Mouse (Mus musculus): Measurements from ENCODE around the gene Hgd. TPM values are rescaled to one million over a fixed set of nuclear protein-coding genes. Genes with fewer than 3 reads are reported as not detected.
A peak's percentile ranks its signal among the peaks of the same experiment; 100 is the strongest.

Gene Hgd
- polyA plus RNA-seq, 1 experiment from 2014 or later = 2.1 TPM

GRCm38 (mm10) chr16:37572117-37572754, 7.7 kb upstream of the Hgd start:
- WGBS = 87% methylated on average over 12 of the region's 12 CpGs
- Histone ChIP-seq H3K27me3 (ENCODE audit: control insufficient read depth, insufficient read depth, low read length) (no peaks in the 10 kb centered on the region), H3K27ac (ENCODE audit: low read length) (no peak overlapping the region), H3K36me3 (ENCODE audit: control insufficient read depth, insufficient read depth, low read length) (peaks cover 4% of the 10 kb centered on the region; the same call in 1 of the 2 replicates), H3K9me3 (replicated peaks; ENCODE audit: control insufficient read depth, low read length) (peaks cover 6% of the 10 kb centered on the region; the same call in 1 of the 2 replicates), H3K4me3 (replicated peaks; ENCODE audit: low read length) (no peak overlapping the region), H3K4me2 (ENCODE audit: low read depth, low read length) (no peak overlapping the region), H3K4me1 (ENCODE audit: control insufficient read depth, insufficient read depth, low read length) (no peaks in the 10 kb centered on the region), H3K9ac (ENCODE audit: low read length) (no peak overlapping the region)
- ATAC-seq (ENCODE audit: insufficient read depth, low FRiP score) = no peak

GRCm38 (mm10) chr16:37573061-37573460, 6.9 kb upstream of the Hgd start:
- no peaks in the 10 kb centered on the region for H3K27me3 ChIP-seq (ENCODE audit: control insufficient read depth, insufficient read depth, low read length)
- H3K9me3 ChIP-seq (replicated peaks; ENCODE audit: control insufficient read depth, low read length) = peaks cover 6% of the 10 kb centered on the region; the same call in 1 of the 2 replicates
- H3K4me2 ChIP-seq (ENCODE audit: low read depth, low read length) = no peak overlapping the region
- no peak for ATAC-seq (ENCODE audit: insufficient read depth, low FRiP score)
- no peak overlapping the region for H3K27ac ChIP-seq (ENCODE audit: low read length)
- H3K36me3 ChIP-seq (ENCODE audit: control insufficient read depth, insufficient read depth, low read length) = peaks cover 4% of the 10 kb centered on the region; the same call in 1 of the 2 replicates
- WGBS = 91% methylated on average over 5 of the region's 5 CpGs
- H3K4me1 ChIP-seq (ENCODE audit: control insufficient read depth, insufficient read depth, low read length) = no peaks in the 10 kb centered on the region
- H3K9ac ChIP-seq (ENCODE audit: low read length) = no peak overlapping the region
- no peak overlapping the region for H3K4me3 ChIP-seq (replicated peaks; ENCODE audit: low read length)

- no peaks in the 10 kb centered on the region for H3K27me3 ChIP-seq (ENCODE audit: control insufficient read depth, insufficient read depth, low read length)
- H3K27ac ChIP-seq (ENCODE audit: low read length) = no peak overlapping the region
- no peaks in the 10 kb centered on the region; the same call in 1 of the 2 replicates for H3K36me3 ChIP-seq (ENCODE audit: control insufficient read depth, insufficient read depth, low read length)
- 60% methylated on average over 3 of the region's 3 CpGs for WGBS
- H3K4me2 ChIP-seq (ENCODE audit: low read depth, low read length) = no peak overlapping the region
- peaks cover 6% of the 10 kb centered on the region; the same call in 1 of the 2 replicates for H3K9me3 ChIP-seq (replicated peaks; ENCODE audit: control insufficient read depth, low read length)
- ATAC-seq (ENCODE audit: insufficient read depth, low FRiP score) = no peak
- H3K4me1 ChIP-seq (ENCODE audit: control insufficient read depth, insufficient read depth, low read length) = no peaks in the 10 kb centered on the region
- H3K4me3 ChIP-seq (replicated peaks; ENCODE audit: low read length) = no peak overlapping the region
- H3K9ac ChIP-seq (ENCODE audit: low read length) = no peak overlapping the region
Measured at GRCm38 (mm10) chr16:37575325-37575724, 4.6 kb upstream of the Hgd start.

- H3K9ac ChIP-seq (ENCODE audit: low read length) = no peak overlapping the region
- WGBS = 85% methylated on average over 1 of the region's 1 CpGs
- no peak overlapping the region for H3K27ac ChIP-seq (ENCODE audit: low read length)
- no peaks in the 10 kb centered on the region for H3K36me3 ChIP-seq (ENCODE audit: control insufficient read depth, insufficient read depth, low read length)
- H3K27me3 ChIP-seq (ENCODE audit: control insufficient read depth, insufficient read depth, low read length) = no peaks in the 10 kb centered on the region
- no peak overlapping the region for H3K4me3 ChIP-seq (replicated peaks; ENCODE audit: low read length)
- no peaks in the 10 kb centered on the region for H3K4me1 ChIP-seq (ENCODE audit: control insufficient read depth, insufficient read depth, low read length)
- H3K4me2 ChIP-seq (ENCODE audit: low read depth, low read length) = no peak overlapping the region
- H3K9me3 ChIP-seq (replicated peaks; ENCODE audit: control insufficient read depth, low read length) = no peaks in the 10 kb centered on the region
- ATAC-seq (ENCODE audit: insufficient read depth, low FRiP score) = no peak
Measured at GRCm38 (mm10) chr16:37579591-37579990, 362 bp upstream of the Hgd start.

GRCm38 (mm10) chr16:37580651-37581050, 698 bp downstream of the Hgd start:
- WGBS = 78% methylated on average over 4 of the region's 4 CpGs
- Histone ChIP-seq H3K4me3 (replicated peaks; ENCODE audit: low read length) (no peak overlapping the region), H3K27ac (ENCODE audit: low read length) (no peak overlapping the region), H3K4me1 (ENCODE audit: control insufficient read depth, insufficient read depth, low read length) (no peaks in the 10 kb centered on the region), H3K9ac (ENCODE audit: low read length) (no peak overlapping the region), H3K4me2 (ENCODE audit: low read depth, low read length) (no peak overlapping the region), H3K27me3 (ENCODE audit: control insufficient read depth, insufficient read depth, low read length) (no peaks in the 10 kb centered on the region), H3K36me3 (ENCODE audit: control insufficient read depth, insufficient read depth, low read length) (no peaks in the 10 kb centered on the region), H3K9me3 (replicated peaks; ENCODE audit: control insufficient read depth, low read length) (no peaks in the 10 kb centered on the region)
- ATAC-seq (ENCODE audit: insufficient read depth, low FRiP score) = no peak

GRCm38 (mm10) chr16:37581901-37582300, 1.9 kb downstream of the Hgd start:
- Histone ChIP-seq H3K9me3 (replicated peaks; ENCODE audit: control insufficient read depth, low read length) (no peaks in the 10 kb centered on the region), H3K36me3 (ENCODE audit: control insufficient read depth, insufficient read depth, low read length) (no peaks in the 10 kb centered on the region), H3K27me3 (ENCODE audit: control insufficient read depth, insufficient read depth, low read length) (no peaks in the 10 kb centered on the region), H3K9ac (ENCODE audit: low read length) (no peak overlapping the region), H3K27ac (ENCODE audit: low read length) (no peak overlapping the region), H3K4me2 (ENCODE audit: low read depth, low read length) (no peak overlapping the region), H3K4me1 (ENCODE audit: control insufficient read depth, insufficient read depth, low read length) (no peaks in the 10 kb centered on the region), H3K4me3 (replicated peaks; ENCODE audit: low read length) (no peak overlapping the region)
- WGBS = 64% methylated on average over 3 of the region's 3 CpGs
- ATAC-seq (ENCODE audit: insufficient read depth, low FRiP score) = no peak

- H3K27me3 ChIP-seq (ENCODE audit: control insufficient read depth, insufficient read depth, low read length) = no peaks in the 10 kb centered on the region
- no peak overlapping the region for H3K4me3 ChIP-seq (replicated peaks; ENCODE audit: low read length)
- no peak overlapping the region for H3K27ac ChIP-seq (ENCODE audit: low read length)
- H3K9ac ChIP-seq (ENCODE audit: low read length) = no peak overlapping the region
- no peak for ATAC-seq (ENCODE audit: insufficient read depth, low FRiP score)
- no peak overlapping the region for H3K4me2 ChIP-seq (ENCODE audit: low read depth, low read length)
- H3K36me3 ChIP-seq (ENCODE audit: control insufficient read depth, insufficient read depth, low read length) = no peaks in the 10 kb centered on the region
- H3K9me3 ChIP-seq (replicated peaks; ENCODE audit: control insufficient read depth, low read length) = no peaks in the 10 kb centered on the region
- no peaks in the 10 kb centered on the region for H3K4me1 ChIP-seq (ENCODE audit: control insufficient read depth, insufficient read depth, low read length)
- WGBS = 84% methylated on average over 3 of the region's 3 CpGs
Measured at GRCm38 (mm10) chr16:37583306-37583705, 3.4 kb downstream of the Hgd start.

- no peaks in the 10 kb centered on the region for H3K9me3 ChIP-seq (replicated peaks; ENCODE audit: control insufficient read depth, low read length)
- no peak for ATAC-seq (ENCODE audit: insufficient read depth, low FRiP score)
- no peaks in the 10 kb centered on the region for H3K4me1 ChIP-seq (ENCODE audit: control insufficient read depth, insufficient read depth, low read length)
- H3K27me3 ChIP-seq (ENCODE audit: control insufficient read depth, insufficient read depth, low read length) = no peaks in the 10 kb centered on the region
- H3K36me3 ChIP-seq (ENCODE audit: control insufficient read depth, insufficient read depth, low read length) = no peaks in the 10 kb centered on the region
- peak overlapping the region; percentile 35; the same call in 1 of the 2 replicates for H3K4me3 ChIP-seq (replicated peaks; ENCODE audit: low read length)
- H3K9ac ChIP-seq (ENCODE audit: low read length) = no peak overlapping the region
- H3K27ac ChIP-seq (ENCODE audit: low read length) = no peak overlapping the region
- H3K4me2 ChIP-seq (ENCODE audit: low read depth, low read length) = peak overlapping the region; percentile 58
- 45% methylated on average over 6 of the region's 6 CpGs for WGBS
Measured at GRCm38 (mm10) chr16:37583801-37584200, 3.8 kb downstream of the Hgd start.

GRCm38 (mm10) chr16:37584218-37585035, 4.5 kb downstream of the Hgd start:
- Histone ChIP-seq H3K36me3 (ENCODE audit: control insufficient read depth, insufficient read depth, low read length) (no peaks in the 10 kb centered on the region), H3K27me3 (ENCODE audit: control insufficient read depth, insufficient read depth, low read length) (no peaks in the 10 kb centered on the region), H3K4me2 (ENCODE audit: low read depth, low read length) (peak overlapping the region; percentile 58), H3K4me1 (ENCODE audit: control insufficient read depth, insufficient read depth, low read length) (no peaks in the 10 kb centered on the region), H3K27ac (ENCODE audit: low read length) (peak overlapping the region; percentile 28), H3K4me3 (replicated peaks; ENCODE audit: low read length) (peak overlapping the region; percentile 35), H3K9ac (ENCODE audit: low read length) (peak overlapping the region; percentile 57), H3K9me3 (replicated peaks; ENCODE audit: control insufficient read depth, low read length) (no peaks in the 10 kb centered on the region)
- 6% methylated on average over 25 of the region's 25 CpGs for WGBS
- ATAC-seq (ENCODE audit: insufficient read depth, low FRiP score) = peak; percentile 72; the same call in 1 of the 2 replicates
